12 mouse cellular contexts compared by ENCODE assay signal in genomic region chr10:68240804-68241485, GRCm38 (mm10). TPM values are rescaled to one million over a fixed set of nuclear protein-coding genes. Genes with fewer than 3 reads are reported as not detected.
DNase-seq lines count a peak whose midpoint lies in the region; ATAC-seq and TF ChIP-seq lines count a peak whose summit lies in the region.
"Had no signal": no experiment of that assay in that cellular context is flagged by ENCODE, and none has a peak within 500 bp of the region (broad histone marks: within the 10 kb centered on the region; RNA-seq: fewer than 3 reads in every experiment).

No protein-coding gene starts in this region.

- H3K9me3 ChIP-seq in heart, embryonic 12.5 days (replicated peaks), result no peaks in the 10 kb centered on the region
- H3K9me3 ChIP-seq in liver, postnatal 0 days (ENCODE audit: low read length), result no peaks in the 10 kb centered on the region
- H3K9me3 ChIP-seq in forebrain, embryonic 11.5 days (ENCODE audit: control insufficient read depth, low read length), result no peaks in the 10 kb centered on the region
- H3K9me3 ChIP-seq: hindbrain, embryonic 15.5 days; neural tube, embryonic 12.5 days had no signal

- peaks cover 25% of the 10 kb centered on the region for H3K36me3 ChIP-seq in heart, embryonic 12.5 days
- no peaks in the 10 kb centered on the region for H3K36me3 ChIP-seq in thymus, adult 2 months (ENCODE audit: control insufficient read depth, insufficient read depth, low read length)
- peaks cover 14% of the 10 kb centered on the region; the same call in 1 of the 2 replicates for H3K36me3 ChIP-seq in liver, postnatal 0 days (replicated peaks; ENCODE audit: insufficient read depth, low read length)
- H3K36me3 ChIP-seq in forebrain, embryonic 11.5 days (ENCODE audit: control insufficient read depth, insufficient read depth, low read length), result no peaks in the 10 kb centered on the region

- ATAC-seq in heart, embryonic 12.5 days (ENCODE audit: insufficient number of reproducible peaks, low FRiP score), result no peak
- peak; percentile 78 for ATAC-seq in liver, postnatal 0 days
- no peak for ATAC-seq in forebrain, embryonic 11.5 days (replicated peaks; ENCODE audit: low FRiP score)

- no peak for TF ChIP-seq CTCF in thymus, adult 2 months (IDR thresholded peaks at IDR 0.05; ENCODE audit: borderline replicate concordance, control insufficient read depth, extremely low read depth, insufficient read depth, low read length, poor library complexity)
- TF ChIP-seq CTCF in liver, postnatal 0 days (IDR thresholded peaks at IDR 0.05; ENCODE audit: low read depth), result no peak

- TF ChIP-seq EP300 in liver, postnatal 0 days (IDR thresholded peaks at IDR 0.05; ENCODE audit: low read depth), result 0 out of 2 replicates have a peak, but pooled peaks have one; percentile 21

- no peak overlapping the region for H3K4me3 ChIP-seq in heart, embryonic 12.5 days
- no peak overlapping the region for H3K4me3 ChIP-seq in thymus, adult 2 months (ENCODE audit: control insufficient read depth, insufficient read depth, low read length)
- H3K4me3 ChIP-seq in liver, postnatal 0 days (ENCODE audit: low read depth, low read length), result no peak overlapping the region
- no peak overlapping the region for H3K4me3 ChIP-seq in forebrain, embryonic 11.5 days (ENCODE audit: low read depth, low read length)
- H3K4me3 ChIP-seq: hindbrain, embryonic 15.5 days; neural tube, embryonic 12.5 days had no signal

- 75% methylated on average over 13 of the region's 13 CpGs for WGBS in heart, embryonic 12.5 days
- 34% methylated on average over 13 of the region's 13 CpGs for WGBS in thymus, adult 2 months
- 45% methylated on average over 13 of the region's 13 CpGs for WGBS in liver, postnatal 0 days (ENCODE audit: insufficient replicate concordance)
- WGBS in forebrain, embryonic 11.5 days, result 91% methylated on average over 13 of the region's 13 CpGs

- no peak overlapping the region for H3K9ac ChIP-seq in heart, embryonic 12.5 days
- no peak overlapping the region for H3K9ac ChIP-seq in liver, postnatal 0 days (replicated peaks)
- H3K9ac ChIP-seq in forebrain, embryonic 11.5 days (ENCODE audit: low read length), result no peak overlapping the region
- H3K9ac ChIP-seq: hindbrain, embryonic 15.5 days; neural tube, embryonic 12.5 days had no signal

- no peak overlapping the region for H3K27ac ChIP-seq in heart, embryonic 12.5 days (ENCODE audit: poor library complexity, severe bottlenecking)
- H3K27ac ChIP-seq in thymus, adult 2 months (ENCODE audit: control insufficient read depth, insufficient read depth, low read length), result peak overlapping the region; percentile 68
- H3K27ac ChIP-seq in liver, postnatal 0 days (ENCODE audit: low read depth), result peak overlapping the region; percentile 81
- no peak overlapping the region for H3K27ac ChIP-seq in forebrain, embryonic 11.5 days (ENCODE audit: low read depth, low read length)
- H3K27ac ChIP-seq: hindbrain, embryonic 15.5 days; neural tube, embryonic 12.5 days had no signal

- no peaks in the 10 kb centered on the region for H3K27me3 ChIP-seq in heart, embryonic 12.5 days (replicated peaks)
- no peaks in the 10 kb centered on the region for H3K27me3 ChIP-seq in thymus, adult 2 months (ENCODE audit: control insufficient read depth, insufficient read depth, low read length)
- no peaks in the 10 kb centered on the region for H3K27me3 ChIP-seq in liver, postnatal 0 days (ENCODE audit: insufficient read depth, low read length)
- H3K27me3 ChIP-seq in forebrain, embryonic 11.5 days (ENCODE audit: control insufficient read depth, insufficient read depth, low read length), result no peaks in the 10 kb centered on the region
- H3K27me3 ChIP-seq: hindbrain, embryonic 15.5 days; neural tube, embryonic 12.5 days had no signal

- DNase-seq in heart, adult 8-10 months (ENCODE audit: low spot score), result peak; percentile 31
- DNase-seq in thymus, adult 2 months, result no peak
- DNase-seq in thymus, adult 18-20 months, result no peak
- DNase-seq in liver, postnatal 0 days, result no peak
- DNase-seq in forebrain, embryonic 11.5 days (ENCODE audit: low spot score), result no peak
- DNase-seq in cerebellum, postnatal 4 days (ENCODE audit: low spot score in 2 of 2), result no peak
- DNase-seq in embryo, embryonic 9.5 days (ENCODE audit: extremely low spot score), result no peak
- DNase-seq: cerebellum, adult 2 months; gastrocnemius, postnatal 36 days had no signal

- H3K4me2 ChIP-seq in heart, embryonic 12.5 days, result no peak overlapping the region
- peak overlapping the region; percentile 10; the same call in 1 of the 2 replicates for H3K4me2 ChIP-seq in liver, postnatal 0 days (ENCODE audit: low read depth, low read length)
- no peak overlapping the region for H3K4me2 ChIP-seq in forebrain, embryonic 11.5 days (ENCODE audit: low read depth, low read length, severe bottlenecking)
- H3K4me2 ChIP-seq: hindbrain, embryonic 15.5 days; neural tube, embryonic 12.5 days had no signal

- no peak for TF ChIP-seq POLR2A in thymus, adult 2 months (IDR thresholded peaks at IDR 0.05; ENCODE audit: control insufficient read depth, extremely low read depth, insufficient read depth, low read length, poor library complexity)

- H3K4me1 ChIP-seq in heart, embryonic 12.5 days (replicated peaks), result 0 out of 2 replicates have a peak, but pooled peaks cover 3% of the 10 kb centered on the region
- H3K4me1 ChIP-seq in thymus, adult 2 months (replicated peaks; ENCODE audit: control insufficient read depth, insufficient read depth, low read length), result peaks cover 13% of the 10 kb centered on the region
- peaks cover 13% of the 10 kb centered on the region; the same call in 1 of the 2 replicates for H3K4me1 ChIP-seq in liver, postnatal 0 days (ENCODE audit: insufficient read depth)
- H3K4me1 ChIP-seq in forebrain, embryonic 11.5 days (replicated peaks; ENCODE audit: control insufficient read depth, insufficient read depth, low read length), result peaks cover 2% of the 10 kb centered on the region; the same call in 1 of the 2 replicates
- H3K4me1 ChIP-seq: neural tube, embryonic 12.5 days had no signal

RNA-seq across cellular contexts. Expression of gene Arid5b, which starts 37.6 kb away (rescaled TPM):
- total RNA-seq in heart, adult 8-10 months (2022), result 10 to 100 TPM; 17.7 to 25.4 (median 18.5) TPM
- polyA plus RNA-seq in heart, embryonic 12.5 days (2016; fragmentation: Nextera tagmentation; extraction: Ambion mirVana), result 18.9 and 19.3 TPM in 2 replicates
- 4.0 and 4.6 TPM in 2 replicates for polyA plus RNA-seq in thymus, adult 2 months (2012; rRNA removed)
- polyA plus RNA-seq in liver, postnatal 0 days (2015; fragmentation: Nextera tagmentation; extraction: Ambion mirVana), result 8.1 and 12.2 TPM in 2 replicates
- 16.0 and 17.1 TPM in 2 replicates for polyA plus RNA-seq in forebrain, embryonic 11.5 days (2014; fragmentation: Nextera tagmentation; extraction: Ambion mirVana)

Comparison
In these comparisons a context has a peak if more than half of its experiments do, and no peak if none do; other contexts are left out.
1. H3K27ac ChIP-seq: peak in thymus, adult 2 months (single experiment) and liver, postnatal 0 days (single experiment); none in heart, embryonic 12.5 days (single experiment) and forebrain, embryonic 11.5 days (single experiment).